Mouse (Mus musculus) lung, adult 2 months (tissue): ENCODE results near the gene Cpsf6. TPM values are rescaled to one million over a fixed set of nuclear protein-coding genes. Genes with fewer than 3 reads are reported as not detected.

ENCODE experiments used
- DNase-seq: peaks from one replicate; pipeline ENCODE4 v3.0.0; 2022
- H3K4me1 ChIP-seq: fragments of 200-500 bp; 2 replicates; pipeline ENCODE4 v1.6.1; 2011; ENCODE audit warnings: low read length; ENCODE audit not compliant: control insufficient read depth, insufficient read depth
- H3K4me3 ChIP-seq: fragments of 200-500 bp; replicated peaks from 2 replicates; pipeline ENCODE3; 2011; ENCODE audit warnings: low read depth, mild to moderate bottlenecking, control low read depth, low read length; ENCODE audit errors: extremely low read depth
- CTCF ChIP-seq: fragments of 200-500 bp; IDR thresholded peaks from 2 replicates; pipeline ENCODE4 v1.5.1; 2011; ENCODE audit warnings: mild to moderate bottlenecking, low read length, control low read depth; ENCODE audit not compliant: insufficient read depth
- POLR2A ChIP-seq: fragments of 200-500 bp; IDR thresholded peaks from 2 replicates; pipeline ENCODE4 v1.6.1; 2011; ENCODE audit warnings: low read depth, mild to moderate bottlenecking, control low read depth, low read length, borderline replicate concordance; ENCODE audit errors: extremely low read depth
- WGBS: fragments of 180-500 bp; shearing (Covaris S2); methylation state at CpG from one replicate; pipeline ENCODE4 v1.1.7; 2018; 5-methylcytosine and 5-hydroxymethylcytosine counted together
- polyA plus RNA-seq: library from polyadenylated mRNA; depleted of rRNA; stranded (reverse); fragments of >200 nt; gene quantifications from 2 replicates; pipeline ENCODE4 v1.2.3, GENCODE M21; 2012

Cpsf6 gene
- polyA plus RNA-seq, 1 experiment = 51.7 TPM

GRCm38 (mm10) chr10:117386981-117387380 lies 7.2 kb upstream of the Cpsf6 start:
- Histone ChIP-seq H3K4me1 (no peaks in the 10 kb centered on the region), H3K4me3 (no peak overlapping the region)
- WGBS = 82% methylated on average over 6 of the region's 6 CpGs
- TF ChIP-seq POLR2A = no peak
- no peak for TF ChIP-seq CTCF
- no peak for DNase-seq

DNA sequence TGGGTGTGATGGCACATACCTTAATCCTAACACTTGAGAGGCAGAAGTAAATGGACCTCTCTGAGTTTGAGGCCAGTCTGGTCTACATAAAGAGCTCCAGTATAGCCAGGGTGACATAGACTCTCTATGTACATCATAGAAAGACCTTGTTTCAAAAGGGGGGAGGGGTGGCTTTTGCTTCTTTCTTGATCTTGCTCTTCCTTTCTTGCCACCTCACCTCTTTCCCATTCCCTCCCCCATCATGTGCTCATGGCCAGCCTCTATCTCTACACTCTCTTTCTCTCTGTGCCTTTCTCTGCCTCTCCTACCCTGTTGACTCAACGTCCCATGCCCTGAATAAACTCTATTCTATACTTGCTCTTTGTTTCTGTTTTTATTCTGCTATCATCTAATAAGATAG lies 6.4 kb upstream of the Cpsf6 start:
- H3K4me1 ChIP-seq = no peaks in the 10 kb centered on the region
- WGBS = 67% methylated on average over 1 of the region's 1 CpGs
- DNase-seq = no peak
- TF ChIP-seq POLR2A = no peak
- TF ChIP-seq CTCF = no peak
- H3K4me3 ChIP-seq = no peak overlapping the region

- no peaks in the 10 kb centered on the region for H3K4me1 ChIP-seq
- 76% methylated on average over 4 of the region's 4 CpGs for WGBS
- H3K4me3 ChIP-seq = no peak overlapping the region
- TF ChIP-seq POLR2A = no peak
- TF ChIP-seq CTCF = no peak
- DNase-seq = no peak
Measured at GRCm38 (mm10) chr10:117385431-117385830, 5.6 kb upstream of the Cpsf6 start.

DNA sequence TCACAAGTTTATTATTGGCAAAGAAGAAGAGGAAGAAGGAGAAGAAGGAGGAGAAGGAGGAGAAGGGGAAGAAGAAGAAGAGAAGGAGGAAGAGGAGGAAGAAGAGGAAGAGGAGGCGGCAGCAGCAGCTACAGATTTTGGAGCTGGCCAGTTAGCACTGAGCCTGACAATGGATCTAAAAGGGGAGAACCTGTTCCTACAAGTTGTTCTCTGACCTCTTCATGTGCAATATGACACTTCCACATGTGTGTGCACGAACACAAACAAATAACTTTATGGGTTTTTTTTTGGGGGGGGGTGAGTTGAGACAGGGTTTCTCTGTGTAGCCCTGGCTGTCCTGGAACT lies 5.2 kb upstream of the Cpsf6 start:
- Histone ChIP-seq H3K4me1 (no peaks in the 10 kb centered on the region), H3K4me3 (no peak overlapping the region)
- DNase-seq = no peak
- WGBS = 65% methylated on average over 2 of the region's 2 CpGs
- TF ChIP-seq POLR2A (no peak), CTCF (no peak)

- Histone ChIP-seq H3K4me3 (no peak overlapping the region), H3K4me1 (no peaks in the 10 kb centered on the region)
- WGBS = 90% methylated on average over 4 of the region's 4 CpGs
- TF ChIP-seq POLR2A (no peak), CTCF (no peak)
- no peak for DNase-seq
Measured at GRCm38 (mm10) chr10:117384386-117385085, 4.7 kb upstream of the Cpsf6 start.

DNA sequence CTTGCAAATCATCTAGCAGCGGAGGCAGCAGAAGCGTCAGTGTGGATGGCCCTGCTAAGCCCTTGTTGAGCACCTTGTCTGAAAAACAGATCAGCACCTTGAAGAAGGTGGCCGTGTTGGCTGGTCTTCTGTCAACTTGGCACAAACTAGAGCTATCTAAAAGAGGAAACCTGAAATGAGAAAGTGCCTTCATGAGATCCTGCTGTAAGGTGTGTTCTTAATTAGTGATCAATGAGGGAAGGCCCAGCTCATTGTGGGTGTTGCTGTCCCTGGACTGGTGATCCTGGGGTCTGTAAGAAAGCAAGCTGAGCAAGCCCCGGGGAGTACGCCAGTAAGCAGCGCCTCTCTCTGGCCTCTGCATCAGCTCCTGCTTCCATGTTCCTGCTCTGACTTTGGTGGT lies 4.1 kb upstream of the Cpsf6 start:
- 83% methylated on average over 6 of the region's 6 CpGs for WGBS
- no peak for DNase-seq
- Histone ChIP-seq H3K4me1 (no peaks in the 10 kb centered on the region), H3K4me3 (no peak overlapping the region)
- TF ChIP-seq CTCF (no peak), POLR2A (no peak)

GRCm38 (mm10) chr10:117382996-117383550 lies 3.3 kb upstream of the Cpsf6 start:
- DNase-seq = no peak
- TF ChIP-seq POLR2A (no peak), CTCF (no peak)
- no peaks in the 10 kb centered on the region for H3K4me1 ChIP-seq
- H3K4me3 ChIP-seq = no peak overlapping the region
- WGBS = 82% methylated on average over 8 of the region's 8 CpGs

DNA sequence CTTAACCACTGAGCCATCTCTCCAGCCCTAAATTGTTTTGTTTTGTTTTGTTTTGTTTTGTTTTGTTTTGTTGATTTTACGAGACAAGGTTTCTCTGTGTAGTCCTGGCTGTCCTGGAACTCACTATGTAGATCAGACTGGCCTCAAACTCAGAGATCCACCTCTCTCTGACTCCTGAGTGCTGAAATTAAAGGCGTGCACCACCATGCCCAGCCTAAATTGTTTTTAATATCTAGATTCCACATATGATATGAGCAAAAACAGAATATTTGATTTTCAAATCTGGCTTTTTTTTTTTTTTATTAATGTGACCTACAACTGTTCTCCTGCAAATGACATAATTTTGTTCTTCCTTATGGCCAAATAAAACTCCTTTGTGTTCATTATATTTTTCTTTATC lies 2.3 kb upstream of the Cpsf6 start:
- no peak for DNase-seq
- Histone ChIP-seq H3K4me3 (no peak overlapping the region), H3K4me1 (0 out of 2 replicates have a peak, but pooled peaks cover 2% of the 10 kb centered on the region)
- WGBS = 89% methylated on average over 2 of the region's 2 CpGs
- no peak for TF ChIP-seq POLR2A
- no peak for TF ChIP-seq CTCF

GRCm38 (mm10) chr10:117380721-117381570 lies 1.1 kb upstream of the Cpsf6 start:
- DNase-seq = no peak
- TF ChIP-seq CTCF = no peak
- TF ChIP-seq POLR2A = no peak
- 95% methylated on average over 4 of the region's 4 CpGs for WGBS
- Histone ChIP-seq H3K4me1 (0 out of 2 replicates have a peak, but pooled peaks cover 2% of the 10 kb centered on the region), H3K4me3 (no peak overlapping the region)

DNA sequence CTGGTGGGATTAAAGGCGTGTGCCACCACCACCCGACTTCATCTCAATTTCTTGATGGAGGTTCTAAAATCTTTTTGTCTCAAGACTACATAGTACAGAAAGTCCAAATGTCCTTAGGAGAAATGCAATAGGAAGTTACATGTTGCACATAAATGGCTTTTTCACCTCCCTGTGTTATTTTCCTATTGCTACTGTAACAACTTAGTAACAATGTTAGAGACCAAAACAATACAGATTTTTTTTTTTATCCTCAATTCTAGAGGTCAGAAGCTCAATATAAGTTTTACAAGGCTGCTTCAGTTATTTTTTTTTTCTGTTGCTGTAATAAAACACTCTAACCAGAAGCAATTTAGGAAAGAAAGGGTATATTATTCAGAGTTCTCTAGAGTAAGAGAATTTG lies 374 bp downstream of the Cpsf6 start:
- DNase-seq = no peak
- Histone ChIP-seq H3K4me1 (peaks cover 5% of the 10 kb centered on the region; the same call in 1 of the 2 replicates), H3K4me3 (no peak overlapping the region)
- 92% methylated on average over 2 of the region's 2 CpGs for WGBS
- TF ChIP-seq CTCF (no peak), POLR2A (no peak)
